Mouse (Mus musculus): ENCODE data around the gene Limd1. TPM values are rescaled to one million over a fixed set of nuclear protein-coding genes. Genes with fewer than 3 reads are reported as not detected.

Gene Limd1
- polyA plus RNA-seq, 1 experiment from 2014 or later = 39.2 TPM

DNA sequence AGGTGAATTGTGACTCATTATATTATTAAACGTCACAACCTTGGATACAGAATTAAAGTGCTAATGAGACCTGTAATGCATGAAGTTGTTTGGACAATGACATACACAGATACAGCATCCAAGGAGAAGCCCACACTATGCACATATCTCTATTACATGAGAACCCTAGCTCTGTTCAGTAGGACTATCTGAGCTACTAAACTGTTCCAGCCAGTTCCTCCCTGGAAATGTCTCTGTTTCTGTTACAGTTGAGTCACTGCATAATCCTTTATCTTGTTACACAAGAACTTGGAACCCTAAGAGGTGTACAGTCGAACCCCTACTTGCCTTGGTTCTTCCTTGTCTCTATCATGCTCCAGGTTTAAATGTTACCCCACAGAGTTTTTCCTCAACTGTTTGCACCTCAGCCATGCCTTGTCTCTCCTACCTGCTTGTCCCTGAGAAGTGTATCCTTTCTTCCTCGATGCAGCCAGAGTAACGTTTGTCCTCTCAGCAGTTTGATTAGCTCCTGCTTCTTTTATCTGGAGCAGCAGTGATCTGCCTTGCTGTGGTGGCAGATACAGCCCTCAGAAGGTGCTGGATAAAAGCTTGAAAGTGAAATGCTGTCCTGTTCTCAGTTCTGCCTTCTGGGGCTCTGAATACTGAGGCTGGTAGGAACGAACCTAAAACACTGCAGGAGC lies 10.0 kb upstream of the Limd1 start:
- H3K4me2 ChIP-seq (replicated peaks) = no peak overlapping the region
- no peaks in the 10 kb centered on the region for H3K27me3 ChIP-seq
- no peak overlapping the region for H3K9ac ChIP-seq
- no peak overlapping the region for H3K27ac ChIP-seq
- H3K36me3 ChIP-seq = no peaks in the 10 kb centered on the region
- H3K4me3 ChIP-seq = no peak overlapping the region
- WGBS = 78% methylated on average over 5 of the region's 5 CpGs
- no peaks in the 10 kb centered on the region for H3K4me1 ChIP-seq
- no peak for ATAC-seq (ENCODE audit: low FRiP score)
- H3K9me3 ChIP-seq (replicated peaks) = no peaks in the 10 kb centered on the region

DNA sequence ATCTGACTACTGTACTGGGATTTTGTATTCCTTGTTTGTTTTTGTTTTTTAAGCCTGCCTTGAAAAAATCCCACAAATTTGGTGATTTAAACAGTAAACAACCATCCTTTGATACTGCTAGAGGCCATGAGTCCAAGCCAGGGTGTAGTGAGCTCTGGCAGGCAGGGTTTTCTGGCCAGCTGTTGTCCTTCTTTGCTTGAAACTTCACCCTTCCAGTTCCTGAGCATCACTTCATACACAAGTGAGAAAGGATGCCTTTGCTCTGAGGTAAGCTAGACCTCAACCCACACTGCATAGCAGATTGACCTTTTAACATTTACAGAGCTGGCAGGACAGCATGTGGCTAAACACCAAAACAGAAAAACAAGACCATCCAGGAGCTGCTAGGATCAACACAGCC lies 9.4 kb upstream of the Limd1 start:
- Histone ChIP-seq H3K4me2 (replicated peaks) (no peak overlapping the region), H3K9ac (no peak overlapping the region), H3K36me3 (no peaks in the 10 kb centered on the region), H3K9me3 (replicated peaks) (no peaks in the 10 kb centered on the region), H3K4me1 (no peaks in the 10 kb centered on the region), H3K27ac (no peak overlapping the region), H3K4me3 (no peak overlapping the region), H3K27me3 (no peaks in the 10 kb centered on the region)
- no peak for ATAC-seq (ENCODE audit: low FRiP score)

DNA sequence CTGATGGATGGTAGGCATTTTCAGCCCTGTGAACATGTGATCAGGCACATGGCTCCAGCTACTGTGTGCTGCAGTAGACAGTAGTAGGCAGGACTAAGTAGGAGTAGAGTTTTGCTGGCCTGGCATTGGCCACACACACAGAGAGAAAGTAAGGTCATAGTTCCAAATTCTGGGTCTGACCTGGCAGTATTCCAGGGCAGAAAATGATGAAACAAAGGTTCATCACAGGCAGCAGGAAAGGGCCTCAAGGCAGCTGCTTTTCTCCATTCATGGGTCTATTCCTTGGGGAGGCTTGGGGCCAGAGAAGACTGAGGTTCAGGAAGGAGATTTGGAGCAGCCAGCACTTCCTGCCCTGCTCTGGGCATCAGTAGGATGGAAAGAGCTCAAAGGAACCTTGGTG lies 5.1 kb upstream of the Limd1 start:
- no peak overlapping the region for H3K9ac ChIP-seq
- H3K36me3 ChIP-seq = no peaks in the 10 kb centered on the region
- ATAC-seq (ENCODE audit: low FRiP score) = no peak
- H3K9me3 ChIP-seq (replicated peaks) = no peaks in the 10 kb centered on the region
- H3K27ac ChIP-seq = no peak overlapping the region
- H3K27me3 ChIP-seq = no peaks in the 10 kb centered on the region
- no peak overlapping the region for H3K4me2 ChIP-seq (replicated peaks)
- H3K4me1 ChIP-seq = peaks cover 6% of the 10 kb centered on the region; the same call in 1 of the 2 replicates
- H3K4me3 ChIP-seq = no peak overlapping the region

DNA sequence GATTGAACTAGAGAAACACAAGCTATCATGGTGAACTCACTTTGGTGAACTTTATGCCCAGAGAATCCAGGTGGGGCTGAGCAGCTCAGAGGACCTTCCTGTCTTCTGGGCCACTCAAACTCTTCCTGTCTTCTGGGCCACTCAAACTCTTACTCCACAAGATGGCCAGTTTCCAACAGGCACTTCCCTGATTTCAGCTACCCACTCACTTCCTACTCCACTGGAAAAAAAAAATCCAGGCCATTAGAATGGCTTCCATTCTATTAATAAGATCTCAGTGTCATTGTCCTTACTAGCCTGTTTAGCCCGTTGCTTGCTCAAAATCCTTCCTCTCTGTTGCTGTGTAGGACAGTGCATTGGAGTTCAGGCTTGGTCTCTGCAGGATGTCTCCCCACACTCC lies 2.9 kb upstream of the Limd1 start:
- H3K36me3 ChIP-seq = no peaks in the 10 kb centered on the region
- 78% methylated on average over 1 of the region's 1 CpGs for WGBS

DNA sequence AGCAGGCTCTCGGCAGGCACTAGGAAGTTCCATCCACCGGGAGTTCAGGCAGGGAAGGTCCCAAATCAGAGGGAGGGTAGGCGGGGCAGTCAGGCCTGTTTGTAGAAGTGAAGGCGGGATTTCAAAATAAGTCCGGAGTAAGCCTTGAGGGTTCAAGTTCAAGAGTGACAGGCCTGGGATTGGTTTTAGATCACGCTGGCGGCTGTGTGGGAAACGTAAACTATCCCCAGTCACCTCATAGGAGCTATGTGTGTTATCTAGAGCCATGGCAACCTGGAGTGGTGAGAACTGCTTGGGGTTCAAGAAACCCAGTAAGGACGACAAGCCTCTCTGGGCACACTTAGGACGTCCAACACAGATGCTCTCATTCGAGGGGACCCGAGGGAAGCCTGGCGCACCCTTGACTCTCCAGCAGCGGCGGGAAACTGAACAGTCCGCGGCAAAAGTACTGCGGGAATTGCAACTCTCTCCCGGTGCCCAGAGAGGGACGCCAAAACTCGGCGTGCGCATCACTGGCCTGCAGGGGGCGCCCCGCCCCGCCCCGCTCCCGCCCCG lies 398 bp upstream of the Limd1 start:
- Histone ChIP-seq H3K27ac (no peak overlapping the region), H3K4me3 (peak overlapping the region; percentile 65)
- WGBS = 2% methylated on average over 29 of the region's 29 CpGs

More for the DNA sequence above, 2.9 kb upstream of the Limd1 start:
- Histone ChIP-seq H3K27ac (no peak overlapping the region), H3K4me2 (replicated peaks) (no peak overlapping the region), H3K4me3 (no peak overlapping the region), H3K9me3 (replicated peaks) (no peaks in the 10 kb centered on the region), H3K4me1 (peaks cover 21% of the 10 kb centered on the region), H3K9ac (no peak overlapping the region), H3K27me3 (no peaks in the 10 kb centered on the region)
- ATAC-seq (ENCODE audit: low FRiP score) = no peak

DNA sequence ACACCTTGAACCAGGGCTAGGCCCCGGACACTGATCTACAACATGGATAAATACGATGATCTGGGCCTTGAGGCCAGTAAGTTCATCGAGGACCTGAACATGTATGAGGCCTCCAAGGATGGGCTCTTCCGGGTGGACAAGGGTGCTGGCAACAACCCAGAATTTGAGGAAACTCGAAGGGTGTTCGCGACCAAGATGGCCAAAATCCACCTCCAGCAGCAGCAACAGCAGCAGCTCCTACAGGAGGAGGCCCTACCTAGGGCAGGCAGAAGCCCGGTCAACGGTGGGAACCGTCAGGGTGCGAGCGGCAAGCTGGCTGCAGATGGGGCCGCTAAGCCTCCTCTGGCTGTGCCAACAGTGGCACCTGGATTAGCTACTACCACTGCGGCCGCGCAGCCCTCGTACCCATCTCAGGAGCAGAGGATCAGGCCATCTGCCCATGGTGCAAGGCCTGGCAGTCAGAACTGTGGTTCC lies 727 bp downstream of the Limd1 start:
- Histone ChIP-seq H3K4me3 (peak overlapping the region; percentile 65), H3K4me1 (peaks cover 48% of the 10 kb centered on the region), H3K27ac (no peak overlapping the region; the same call in 1 of the 2 replicates), H3K36me3 (peaks cover 5% of the 10 kb centered on the region; the same call in 1 of the 2 replicates), H3K4me2 (replicated peaks) (peak overlapping the region; percentile 67), H3K9ac (peak overlapping the region; percentile 63), H3K9me3 (replicated peaks) (no peaks in the 10 kb centered on the region), H3K27me3 (no peaks in the 10 kb centered on the region)
- 17% methylated on average over 17 of the region's 17 CpGs for WGBS
- ATAC-seq (ENCODE audit: low FRiP score) = peak; percentile 38

More for the DNA sequence above, 398 bp upstream of the Limd1 start:
- Histone ChIP-seq H3K4me1 (peaks cover 44% of the 10 kb centered on the region), H3K36me3 (peaks cover 5% of the 10 kb centered on the region; the same call in 1 of the 2 replicates), H3K9ac (peak overlapping the region; percentile 27; the same call in 1 of the 2 replicates), H3K27me3 (no peaks in the 10 kb centered on the region), H3K9me3 (replicated peaks) (no peaks in the 10 kb centered on the region), H3K4me2 (replicated peaks) (peak overlapping the region; percentile 67)
- ATAC-seq (ENCODE audit: low FRiP score) = peak; percentile 85

DNA sequence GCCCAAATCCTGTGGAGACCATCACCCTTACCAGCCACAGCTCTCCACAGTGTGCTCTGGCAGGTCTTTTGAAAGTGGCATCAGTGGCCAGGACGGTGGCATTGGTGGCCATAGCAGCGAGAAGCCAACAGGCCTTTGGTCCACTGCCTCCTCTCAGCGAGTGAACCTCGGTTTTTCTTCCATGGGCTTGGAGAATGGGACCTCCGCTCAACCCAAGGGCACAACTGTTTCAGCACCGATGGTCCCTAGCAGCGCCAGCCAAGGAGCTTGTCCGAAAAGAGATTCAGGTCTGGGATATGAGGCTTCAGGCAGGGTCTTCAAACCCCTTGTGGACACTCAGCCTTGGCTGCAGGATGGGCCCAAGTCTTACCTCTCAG lies 1.4 kb downstream of the Limd1 start:
- Histone ChIP-seq H3K36me3 (peaks cover 5% of the 10 kb centered on the region; the same call in 1 of the 2 replicates), H3K27ac (no peak overlapping the region), H3K9me3 (replicated peaks) (no peaks in the 10 kb centered on the region), H3K27me3 (no peaks in the 10 kb centered on the region), H3K4me3 (peak overlapping the region; percentile 65), H3K4me1 (peaks cover 48% of the 10 kb centered on the region), H3K9ac (0 out of 2 replicates have a peak overlapping the region, but pooled peaks have one; percentile 63), H3K4me2 (replicated peaks) (peak overlapping the region; percentile 67)
- no peak for ATAC-seq (ENCODE audit: low FRiP score)
- WGBS = 93% methylated on average over 8 of the region's 8 CpGs

DNA sequence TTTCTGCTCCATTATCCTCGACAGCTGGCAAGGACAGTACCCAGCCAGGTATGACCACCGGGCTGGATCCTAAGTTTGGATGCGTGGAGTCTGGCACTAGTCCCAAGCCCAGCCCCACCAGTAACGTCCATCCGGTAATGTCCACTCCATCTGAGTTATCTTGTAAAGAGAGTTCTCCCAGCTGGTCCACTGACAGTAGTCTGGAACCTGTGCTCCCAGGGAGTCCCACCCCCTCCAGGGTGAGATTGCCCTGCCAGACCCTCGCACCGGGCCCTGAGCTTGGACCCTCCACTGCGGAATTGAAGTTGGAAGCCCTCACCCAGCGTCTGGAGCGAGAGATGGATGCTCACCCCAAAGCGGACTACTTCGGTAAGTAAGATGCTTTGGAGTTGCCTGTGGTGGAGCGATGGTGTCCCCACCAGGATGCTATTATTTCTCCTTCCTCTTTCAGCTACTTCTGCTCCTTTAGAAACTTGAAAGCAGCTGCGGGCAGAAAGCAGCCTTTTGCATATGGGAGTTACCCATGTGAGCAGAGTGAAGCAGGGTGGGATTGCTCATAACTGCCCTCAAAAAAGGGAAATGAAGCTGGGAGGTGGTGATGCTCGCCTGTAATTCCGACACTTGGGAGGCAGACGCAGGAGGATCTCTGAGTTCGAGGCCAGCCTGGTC lies 1.9 kb downstream of the Limd1 start:
- ATAC-seq (ENCODE audit: low FRiP score) = no peak
- Histone ChIP-seq H3K36me3 (peaks cover 5% of the 10 kb centered on the region; the same call in 1 of the 2 replicates), H3K4me2 (replicated peaks) (peak overlapping the region; percentile 67), H3K4me3 (peak overlapping the region; percentile 65), H3K27ac (no peak overlapping the region), H3K4me1 (peaks cover 48% of the 10 kb centered on the region), H3K9me3 (replicated peaks) (no peaks in the 10 kb centered on the region), H3K27me3 (no peaks in the 10 kb centered on the region), H3K9ac (no peak overlapping the region)
- 84% methylated on average over 18 of the region's 18 CpGs for WGBS

DNA sequence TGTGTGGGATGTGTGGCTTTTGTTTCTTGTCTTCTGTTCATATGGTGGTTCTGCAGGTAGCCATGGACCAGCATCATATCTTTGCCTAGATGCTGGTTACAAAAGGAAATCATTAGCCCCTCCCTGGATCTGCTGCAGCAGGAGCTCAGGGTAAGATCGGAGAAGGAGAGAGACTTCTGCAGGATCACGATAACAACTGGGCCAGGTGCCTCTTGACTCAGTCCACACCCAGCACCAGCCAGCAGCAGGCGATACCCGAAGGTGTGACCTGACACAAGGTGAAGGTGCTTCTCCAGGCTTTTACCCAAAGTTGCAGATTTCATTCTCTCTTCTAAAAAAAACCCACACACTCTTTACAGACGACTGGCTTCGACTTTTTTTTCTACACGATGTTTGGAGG lies 2.6 kb downstream of the Limd1 start:
- Histone ChIP-seq H3K9ac (no peak overlapping the region), H3K4me1 (peaks cover 48% of the 10 kb centered on the region), H3K4me3 (peak overlapping the region; percentile 65; the same call in 1 of the 2 replicates), H3K27ac (no peak overlapping the region), H3K9me3 (replicated peaks) (no peaks in the 10 kb centered on the region), H3K4me2 (replicated peaks) (peak overlapping the region; percentile 67), H3K27me3 (no peaks in the 10 kb centered on the region), H3K36me3 (peaks cover 5% of the 10 kb centered on the region; the same call in 1 of the 2 replicates)
- no peak for ATAC-seq (ENCODE audit: low FRiP score)
- 73% methylated on average over 7 of the region's 7 CpGs for WGBS

DNA sequence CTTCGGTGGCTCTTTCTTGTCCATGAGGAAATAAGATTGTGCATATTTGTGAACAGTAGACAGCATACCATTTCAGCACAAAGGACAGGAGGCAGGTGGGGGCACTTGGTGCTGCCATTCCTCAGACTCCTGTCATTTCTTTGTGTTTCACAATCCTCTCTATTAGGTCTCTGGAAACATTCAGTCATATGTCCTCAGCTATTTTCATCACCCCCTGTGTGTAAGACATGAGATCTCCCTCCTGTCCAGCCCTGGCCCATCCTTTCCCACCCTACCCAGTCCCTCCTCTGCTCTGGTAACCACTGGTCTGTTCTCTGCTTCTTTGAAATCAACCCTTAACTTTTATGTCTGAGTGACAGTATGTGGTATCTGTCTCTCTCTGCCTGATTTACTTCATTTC lies 5.1 kb downstream of the Limd1 start:
- no peak for ATAC-seq (ENCODE audit: low FRiP score)
- H3K4me3 ChIP-seq = no peak overlapping the region
- WGBS = 90% methylated on average over 1 of the region's 1 CpGs
- peaks cover 5% of the 10 kb centered on the region; the same call in 1 of the 2 replicates for H3K36me3 ChIP-seq
- no peak overlapping the region for H3K4me2 ChIP-seq (replicated peaks)
- no peaks in the 10 kb centered on the region for H3K27me3 ChIP-seq
- H3K9ac ChIP-seq = no peak overlapping the region
- H3K27ac ChIP-seq = no peak overlapping the region
- H3K9me3 ChIP-seq (replicated peaks) = no peaks in the 10 kb centered on the region
- peaks cover 48% of the 10 kb centered on the region for H3K4me1 ChIP-seq

DNA sequence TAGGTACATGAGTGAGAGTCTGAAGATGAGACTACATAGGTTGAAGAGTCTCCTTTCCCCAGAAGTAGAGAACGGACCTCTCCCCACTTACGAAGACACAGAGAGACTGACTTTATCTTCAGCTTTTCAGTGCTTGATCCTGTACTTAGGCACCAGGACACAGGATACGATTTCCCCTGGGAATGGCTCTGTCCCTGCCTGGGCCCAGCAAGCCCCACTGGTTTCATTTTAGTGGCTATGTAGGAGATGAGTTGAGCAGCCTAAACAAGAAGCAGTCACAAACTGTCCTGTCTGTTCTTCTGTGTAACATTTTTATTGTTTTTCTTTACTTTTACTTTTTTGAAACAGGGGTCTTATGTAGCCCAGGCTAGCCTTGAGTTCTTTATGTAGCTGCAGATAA lies 6.3 kb downstream of the Limd1 start:
- H3K9ac ChIP-seq = no peak overlapping the region
- no peak overlapping the region for H3K27ac ChIP-seq
- peaks cover 5% of the 10 kb centered on the region; the same call in 1 of the 2 replicates for H3K36me3 ChIP-seq
- no peak overlapping the region for H3K4me3 ChIP-seq
- no peak overlapping the region for H3K4me2 ChIP-seq (replicated peaks)
- WGBS = 94% methylated on average over 3 of the region's 3 CpGs
- no peaks in the 10 kb centered on the region for H3K27me3 ChIP-seq
- H3K4me1 ChIP-seq = peaks cover 43% of the 10 kb centered on the region
- no peak for ATAC-seq (ENCODE audit: low FRiP score)
- H3K9me3 ChIP-seq (replicated peaks) = no peaks in the 10 kb centered on the region

DNA sequence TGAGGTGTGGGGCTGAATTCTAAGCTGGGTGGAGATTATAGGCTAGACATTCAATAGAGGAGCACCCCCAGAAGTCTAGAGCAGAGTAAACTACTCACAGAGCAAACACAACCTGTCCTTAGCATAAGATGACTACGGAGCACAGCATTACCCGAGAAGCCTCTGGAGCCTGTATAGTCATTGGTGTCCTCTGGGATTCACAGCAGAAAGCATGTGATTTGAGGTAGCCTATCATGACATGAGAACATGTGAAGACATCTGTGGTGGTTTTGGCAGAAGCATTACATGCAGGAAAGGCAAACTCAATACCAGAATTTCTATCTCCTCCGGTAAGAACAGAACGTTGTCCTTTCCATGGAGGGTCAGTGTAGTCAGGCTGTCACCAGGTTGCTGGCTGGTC lies 7.1 kb downstream of the Limd1 start:
- H3K36me3 ChIP-seq = peaks cover 5% of the 10 kb centered on the region; the same call in 1 of the 2 replicates
- peaks cover 38% of the 10 kb centered on the region for H3K4me1 ChIP-seq
- H3K27ac ChIP-seq = no peak overlapping the region
- no peak overlapping the region for H3K4me2 ChIP-seq (replicated peaks)
- WGBS = 92% methylated on average over 4 of the region's 4 CpGs
- no peaks in the 10 kb centered on the region for H3K9me3 ChIP-seq (replicated peaks)
- no peak for ATAC-seq (ENCODE audit: low FRiP score)
- no peaks in the 10 kb centered on the region for H3K27me3 ChIP-seq
- H3K4me3 ChIP-seq = no peak overlapping the region
- H3K9ac ChIP-seq = no peak overlapping the region

Data from hindbrain, embryonic 12.5 days (tissue).